Mouse (Mus musculus) layer of hippocampus, adult 9-10 months (tissue): ENCODE results near the gene Apoh.

Experiments used
- DNase-seq: peaks from one replicate; pipeline ENCODE4 v3.0.0; 2022; ENCODE audit warnings: low spot score

Gene Apoh

GRCm38 (mm10) chr11:108333583-108334379 lies 9.4 kb upstream of the Apoh start:
- no peak for DNase-seq

GRCm38 (mm10) chr11:108334658-108335057 lies 8.5 kb upstream of the Apoh start:
- no peak for DNase-seq

GRCm38 (mm10) chr11:108335536-108335935 lies 7.6 kb upstream of the Apoh start:
- DNase-seq = no peak

- DNase-seq = no peak
Observed at GRCm38 (mm10) chr11:108336445-108336844, 6.7 kb upstream of the Apoh start.

DNA sequence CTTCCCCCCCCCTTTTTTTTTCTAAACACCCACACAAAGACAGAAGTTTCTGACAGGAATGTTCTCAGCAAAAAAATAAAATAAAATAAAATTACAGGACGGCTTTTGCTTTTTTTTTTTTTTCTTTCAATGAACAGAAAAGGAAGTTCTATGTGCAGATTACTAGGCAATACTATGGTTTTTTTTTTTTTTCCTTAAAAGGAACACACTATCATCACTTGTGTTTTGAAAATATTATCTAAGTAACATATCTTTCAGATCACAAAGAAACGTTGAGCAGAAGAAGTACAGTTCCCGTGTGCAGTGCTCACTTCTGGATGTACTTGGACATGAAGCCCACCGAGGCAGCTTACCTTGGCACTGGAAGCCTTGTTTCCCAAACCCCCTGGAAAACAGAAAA lies 2.9 kb upstream of the Apoh start:
- no peak for DNase-seq

DNA sequence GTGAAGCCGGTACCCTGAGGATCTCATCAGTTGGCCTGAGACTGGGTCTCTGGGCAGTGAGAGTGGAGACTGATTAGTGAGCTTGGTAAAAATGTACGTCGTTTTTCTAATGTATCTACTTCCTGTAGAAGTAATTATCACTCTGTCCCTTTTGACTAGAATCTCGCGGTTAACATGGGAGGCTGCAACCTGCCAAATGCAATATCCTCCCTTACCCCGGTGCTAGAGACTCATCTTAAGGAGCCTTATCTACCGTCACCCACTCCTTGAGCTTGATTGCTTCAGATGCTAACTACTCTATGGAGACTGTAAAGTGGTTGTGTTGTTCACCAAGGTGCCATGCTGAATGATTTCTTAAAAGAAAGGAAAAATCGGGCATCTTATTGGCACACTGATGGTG lies 1.4 kb upstream of the Apoh start:
- no peak for DNase-seq

GRCm38 (mm10) chr11:108343789-108344462 lies 772 bp downstream of the Apoh start, which contains the start of gene Prkca:
Gene Prkca (minus strand): TSS chr11:108343928.
- DNase-seq = peak; percentile 86

DNA sequence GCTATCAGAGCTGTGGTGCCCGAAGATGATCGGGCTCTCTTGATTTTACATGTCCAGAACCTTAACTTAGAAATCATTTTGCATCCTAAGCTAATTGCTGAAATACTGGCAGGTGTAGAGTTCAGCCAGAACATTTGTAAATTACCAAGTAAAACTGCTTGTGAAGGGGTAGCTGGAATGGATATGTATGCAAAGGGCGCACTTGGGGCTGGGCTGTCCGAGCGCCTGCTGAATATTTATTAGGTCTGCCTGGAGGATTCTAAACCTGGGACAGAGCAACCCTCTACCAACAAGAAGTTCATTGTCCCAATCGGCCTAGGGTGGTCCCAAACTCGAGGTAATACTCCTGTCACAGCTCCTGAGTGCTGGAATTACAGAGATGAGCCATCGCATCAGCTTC lies 1.6 kb downstream of the Apoh start:
- no peak for DNase-seq

DNA sequence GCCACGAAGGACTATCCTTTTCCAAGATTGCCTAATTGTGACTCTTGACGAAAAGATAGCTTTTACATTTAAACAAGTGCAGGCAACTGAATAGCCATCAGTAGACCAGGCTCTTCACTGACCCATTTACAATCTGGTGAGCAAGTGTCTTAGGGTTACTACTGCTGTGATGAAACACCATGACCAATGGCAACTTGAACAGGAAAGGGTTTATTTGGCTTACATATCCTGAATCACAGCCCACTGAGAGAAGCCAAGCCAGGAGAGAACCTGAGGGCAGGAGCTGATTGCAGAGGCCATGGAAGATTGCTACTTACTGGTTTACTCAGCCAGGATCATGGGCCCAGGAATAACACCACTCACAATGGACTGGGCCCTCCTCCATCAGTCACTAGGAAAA lies 2.2 kb downstream of the Apoh start:
- DNase-seq = no peak

GRCm38 (mm10) chr11:108350799-108351198 lies 7.6 kb downstream of the Apoh start:
- no peak for DNase-seq

GRCm38 (mm10) chr11:108352842-108353388 lies 9.8 kb downstream of the Apoh start:
- no peak for DNase-seq

DNA sequence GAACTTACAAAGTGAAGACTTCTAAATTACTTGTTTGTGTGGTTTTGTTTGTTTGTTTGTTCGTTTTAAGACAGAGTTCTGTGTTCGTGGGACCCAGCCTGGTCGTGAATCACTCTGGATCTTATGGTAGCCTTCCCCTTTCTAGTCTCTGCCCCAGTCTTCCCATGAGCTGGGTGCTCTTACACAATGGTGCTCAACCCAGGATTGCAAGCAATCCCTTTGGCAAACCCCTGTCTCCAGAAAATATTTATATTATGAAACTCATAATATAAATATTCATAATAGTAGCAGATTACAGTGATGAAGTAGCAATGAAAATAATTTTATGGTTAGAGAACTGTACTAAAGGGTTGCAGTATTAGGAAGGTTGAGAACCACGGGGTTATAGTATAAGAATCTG lies 12.9 kb downstream of the Apoh start:
- DNase-seq = no peak

DNA sequence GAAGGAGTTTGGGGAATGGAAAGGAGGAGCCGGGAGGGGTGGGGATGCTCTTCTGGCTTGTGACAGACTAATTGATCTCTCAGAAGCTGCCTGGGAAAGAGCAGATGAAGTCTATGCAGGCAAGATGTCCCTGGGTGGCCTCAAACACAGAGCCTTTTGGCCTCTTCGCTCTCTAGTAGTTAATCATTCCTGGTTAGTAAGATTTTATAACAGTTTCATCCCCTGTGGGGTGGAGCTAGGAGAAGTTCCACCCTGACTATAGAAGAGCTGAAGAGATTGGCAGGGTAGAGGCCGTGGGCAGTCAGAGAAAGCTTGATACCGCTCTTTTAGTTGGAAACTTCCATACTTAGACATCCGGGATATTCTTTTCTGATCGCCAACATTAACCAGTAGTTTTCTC lies 15.8 kb downstream of the Apoh start:
- DNase-seq = no peak

GRCm38 (mm10) chr11:108360983-108361382 lies 17.8 kb downstream of the Apoh start:
- DNase-seq = no peak

GRCm38 (mm10) chr11:108362965-108363364 lies 19.8 kb downstream of the Apoh start:
- DNase-seq = no peak

GRCm38 (mm10) chr11:108363991-108364390 lies 20.8 kb downstream of the Apoh start:
- no peak for DNase-seq

DNA sequence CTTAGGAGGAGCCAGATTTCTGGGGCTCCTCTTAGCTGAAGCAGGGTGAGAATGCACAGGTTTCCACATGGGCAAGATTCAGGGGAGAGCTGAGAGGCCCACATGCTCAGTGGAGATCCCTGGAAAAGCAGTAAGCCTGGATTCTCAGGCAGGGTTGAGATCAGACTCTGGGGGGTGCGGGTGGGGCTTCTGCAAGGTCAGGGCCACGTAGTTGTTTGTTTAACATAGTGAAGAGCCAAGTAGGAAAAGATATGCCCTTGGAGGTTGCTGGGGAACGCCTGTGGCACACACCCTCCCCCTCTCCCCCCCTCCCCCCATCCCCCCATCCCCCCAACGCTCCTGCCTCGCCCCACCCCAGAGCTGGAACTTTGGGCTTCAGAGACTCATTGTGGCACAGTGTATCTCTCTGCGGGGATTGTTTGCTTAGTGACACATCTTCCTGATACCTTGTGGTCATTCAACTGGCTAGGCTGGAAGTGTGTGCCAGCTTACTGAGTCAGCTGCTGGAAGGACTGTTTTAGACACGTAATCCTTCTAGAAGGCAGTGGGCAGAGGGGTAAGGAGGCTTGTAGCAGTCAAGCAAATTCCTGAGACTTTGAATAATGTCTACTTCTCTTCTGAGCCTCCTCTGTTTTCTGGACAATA lies 21.9 kb downstream of the Apoh start:
- DNase-seq = no peak

GRCm38 (mm10) chr11:108365600-108365999 lies 22.4 kb downstream of the Apoh start:
- DNase-seq = no peak

DNA sequence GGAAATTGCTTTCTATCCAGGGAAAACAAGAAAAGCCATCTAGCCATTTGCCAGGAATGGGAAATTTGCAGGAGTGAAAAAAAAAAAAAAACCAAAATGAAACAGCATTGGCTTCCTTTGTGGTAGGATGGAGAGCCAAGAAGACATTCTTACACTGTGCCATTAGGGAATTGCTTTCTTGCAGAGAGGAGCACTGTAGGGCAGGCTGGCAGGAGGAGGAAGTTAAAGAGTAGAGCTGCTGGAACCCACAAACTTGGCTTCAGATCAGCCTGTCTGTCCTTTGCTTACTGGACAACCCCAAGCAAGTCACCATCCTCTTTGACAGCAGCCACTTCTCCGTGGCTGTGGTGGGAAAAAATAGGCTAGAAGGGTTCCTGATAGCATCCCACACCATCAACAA lies 23.9 kb downstream of the Apoh start:
- no peak for DNase-seq

GRCm38 (mm10) chr11:108376815-108377214 lies 33.7 kb downstream of the Apoh start:
- DNase-seq = no peak

GRCm38 (mm10) chr11:108377680-108378362 lies 34.7 kb downstream of the Apoh start:
- DNase-seq = peak; percentile 83

- no peak for DNase-seq
Observed at GRCm38 (mm10) chr11:108378363-108378751, 35.2 kb downstream of the Apoh start.
